ENCODE assay signal across 15 mouse cellular contexts in the genomic region with DNA sequence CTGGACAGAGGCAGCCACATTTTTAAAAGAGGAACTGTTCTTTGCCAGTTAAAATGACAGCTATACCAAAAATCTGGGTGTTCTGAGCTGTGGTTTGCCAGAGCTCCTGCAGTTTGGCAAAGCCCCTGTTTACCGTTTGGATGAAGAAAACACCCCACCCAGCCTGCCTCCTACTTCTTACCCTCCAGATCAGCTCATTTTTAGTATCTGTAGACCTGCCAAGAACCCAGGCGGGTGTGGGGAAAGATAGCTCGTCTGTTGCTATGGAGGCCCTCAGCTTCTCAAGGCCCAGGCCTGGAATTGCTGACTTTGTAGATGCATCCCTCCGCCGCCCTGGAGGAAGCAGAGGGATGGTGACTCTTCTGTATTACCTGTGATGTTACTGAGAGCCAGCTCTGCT.
DNase-seq lines count a peak whose midpoint lies in the region; ATAC-seq and TF ChIP-seq lines count a peak whose summit lies in the region.
"Had no signal": no experiment of that assay in that cellular context is flagged by ENCODE, and none has a peak within 500 bp of the region (broad histone marks: within the 10 kb centered on the region; RNA-seq: fewer than 3 reads in every experiment).

No protein-coding gene starts in this region.

- TF ChIP-seq CTCF in lung, adult 2 months (IDR thresholded peaks at IDR 0.05; ENCODE audit: insufficient read depth, low read length), result no peak

- 54% methylated on average over 5 of the region's 5 CpGs for WGBS in lung, adult 2 months
- 77% methylated on average over 5 of the region's 5 CpGs for WGBS in hindbrain, embryonic 14.5 days
- 76% methylated on average over 5 of the region's 5 CpGs for WGBS in embryonic facial prominence, embryonic 10.5 days

- no peaks in the 10 kb centered on the region for H3K36me3 ChIP-seq in hindbrain, embryonic 14.5 days (replicated peaks; ENCODE audit: control insufficient read depth, insufficient read depth)
- H3K36me3 ChIP-seq in embryonic facial prominence, embryonic 10.5 days (replicated peaks), result no peaks in the 10 kb centered on the region
- H3K36me3 ChIP-seq: embryonic facial prominence, embryonic 15.5 days; forebrain, embryonic 15.5 days; hindbrain, embryonic 12.5 days had no signal

- H3K27ac ChIP-seq in hindbrain, embryonic 14.5 days, result no peak overlapping the region
- H3K27ac ChIP-seq in embryonic facial prominence, embryonic 10.5 days (replicated peaks), result no peak overlapping the region
- H3K27ac ChIP-seq: embryonic facial prominence, embryonic 15.5 days; forebrain, embryonic 15.5 days; hindbrain, embryonic 12.5 days; macrophage had no signal

- no peak for TF ChIP-seq POLR2A in lung, adult 2 months (IDR thresholded peaks at IDR 0.05; ENCODE audit: borderline replicate concordance, extremely low read depth, low read depth, low read length)

- no peaks in the 10 kb centered on the region for H3K27me3 ChIP-seq in hindbrain, embryonic 14.5 days (ENCODE audit: control insufficient read depth, insufficient read depth, low read length)
- no peaks in the 10 kb centered on the region for H3K27me3 ChIP-seq in embryonic facial prominence, embryonic 10.5 days (replicated peaks; ENCODE audit: low read depth, poor library complexity, severe bottlenecking)
- H3K27me3 ChIP-seq: embryonic facial prominence, embryonic 15.5 days; forebrain, embryonic 15.5 days; hindbrain, embryonic 12.5 days had no signal

- DNase-seq in heart, adult 18-20 months, result peak; percentile 30 to 31
- DNase-seq in heart, postnatal 4 days, result no peak
- peak; percentile 29 to 38 for DNase-seq in layer of hippocampus, postnatal 25 days (ENCODE audit: extremely low spot score in 1 of 2, low spot score in 1 of 2)
- peak; percentile 77 to 78 for DNase-seq in right cerebral cortex, adult 2 months (ENCODE audit: low spot score in 2 of 2)
- DNase-seq in lung, adult 2 months, result no peak
- no peak for DNase-seq in hindbrain, embryonic 14.5 days (ENCODE audit: low spot score)
- no peak for DNase-seq in embryonic facial prominence, embryonic 10.5 days (ENCODE audit: low spot score)
- DNase-seq: adrenal gland, postnatal 14 days; kidney, adult 2 months; thymus, adult 2 months had no signal

- ATAC-seq in frontal cortex, adult (ENCODE audit: low TSS enrichment), result peak; percentile 81
- no peak for ATAC-seq in hindbrain, embryonic 14.5 days (ENCODE audit: low FRiP score)
- ATAC-seq: forebrain, embryonic 15.5 days had no signal

- H3K9me3 ChIP-seq in hindbrain, embryonic 14.5 days (ENCODE audit: control insufficient read depth, low read length), result no peaks in the 10 kb centered on the region
- H3K9me3 ChIP-seq in embryonic facial prominence, embryonic 10.5 days, result no peaks in the 10 kb centered on the region
- H3K9me3 ChIP-seq: embryonic facial prominence, embryonic 15.5 days; forebrain, embryonic 15.5 days; hindbrain, embryonic 12.5 days had no signal

- no peak overlapping the region for H3K4me2 ChIP-seq in hindbrain, embryonic 14.5 days (replicated peaks)
- H3K4me2 ChIP-seq: embryonic facial prominence, embryonic 15.5 days; forebrain, embryonic 15.5 days; hindbrain, embryonic 12.5 days had no signal

- H3K4me1 ChIP-seq in lung, adult 2 months (ENCODE audit: control insufficient read depth, insufficient read depth, low read length), result no peaks in the 10 kb centered on the region
- no peaks in the 10 kb centered on the region for H3K4me1 ChIP-seq in hindbrain, embryonic 14.5 days (replicated peaks; ENCODE audit: control insufficient read depth, insufficient read depth, low read length)
- no peaks in the 10 kb centered on the region for H3K4me1 ChIP-seq in embryonic facial prominence, embryonic 10.5 days
- H3K4me1 ChIP-seq: embryonic facial prominence, embryonic 15.5 days; forebrain, embryonic 15.5 days; hindbrain, embryonic 12.5 days had no signal

- H3K4me3 ChIP-seq in lung, adult 2 months (replicated peaks; ENCODE audit: extremely low read depth, low read depth, low read length), result no peak overlapping the region
- no peak overlapping the region for H3K4me3 ChIP-seq in hindbrain, embryonic 14.5 days (replicated peaks; ENCODE audit: low read length)
- H3K4me3 ChIP-seq in embryonic facial prominence, embryonic 10.5 days, result no peak overlapping the region
- H3K4me3 ChIP-seq: embryonic facial prominence, embryonic 15.5 days; forebrain, embryonic 15.5 days; hindbrain, embryonic 12.5 days had no signal

- no peak overlapping the region for H3K9ac ChIP-seq in hindbrain, embryonic 14.5 days
- H3K9ac ChIP-seq: embryonic facial prominence, embryonic 15.5 days; forebrain, embryonic 15.5 days; hindbrain, embryonic 12.5 days had no signal

Comparison
In these comparisons a context has a peak if more than half of its experiments do, and no peak if none do; other contexts are left out.
1. DNase-seq: peak in heart, adult 18-20 months (2 of 2), layer of hippocampus, postnatal 25 days (2 of 2) and right cerebral cortex, adult 2 months (2 of 2); none in heart, postnatal 4 days (single experiment), lung, adult 2 months (single experiment), hindbrain, embryonic 14.5 days (single experiment) and embryonic facial prominence, embryonic 10.5 days (single experiment).